Mouse (Mus musculus): ENCODE measurements around the gene Gm11111. TPM values are rescaled to one million over a fixed set of nuclear protein-coding genes. Genes with fewer than 3 reads are reported as not detected.

Gm11111 gene
- polyA plus RNA-seq (2015; fragmentation: Nextera tagmentation; extraction: Ambion mirVana), result not detected in 2 replicates

DNA sequence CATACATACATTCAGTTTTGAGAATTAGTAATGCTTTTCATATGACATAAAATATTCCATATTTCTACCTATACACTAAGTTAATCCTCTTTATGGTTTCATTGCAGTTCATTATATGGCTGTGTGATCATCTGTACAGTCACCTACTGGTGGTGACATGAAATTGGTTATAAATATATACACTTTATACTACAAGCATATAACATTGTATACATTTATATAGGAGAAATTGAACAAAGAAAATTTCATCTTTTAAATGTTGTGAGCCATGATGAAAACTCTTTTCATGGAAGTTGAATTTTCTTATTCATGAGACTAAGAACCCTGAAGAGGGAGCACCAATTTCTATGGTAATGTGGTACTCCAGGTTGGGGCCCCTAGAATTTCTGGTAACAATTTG, at the start of gene Gm11111:
Gene Gm11111, plus strand, starts transcription at position 301 of the 400 bp plus-strand sequence.
- Histone ChIP-seq H3K27ac (no peak within 1 kb of the TSS), H3K4me2 (no peak within 1 kb of the TSS), H3K36me3 (no peaks in the 10 kb centered on the region), H3K27me3 (no peaks in the 10 kb centered on the region), H3K4me3 (no peak within 1 kb of the TSS), H3K4me1 (peaks cover 10% of the 10 kb centered on the region; the same call in 1 of the 2 replicates), H3K9me3 (no peaks in the 10 kb centered on the region), H3K9ac (no peak within 1 kb of the TSS)
- ATAC-seq (ENCODE audit: insufficient number of reproducible peaks, low FRiP score, low TSS enrichment, low read depth), result no peak

DNA sequence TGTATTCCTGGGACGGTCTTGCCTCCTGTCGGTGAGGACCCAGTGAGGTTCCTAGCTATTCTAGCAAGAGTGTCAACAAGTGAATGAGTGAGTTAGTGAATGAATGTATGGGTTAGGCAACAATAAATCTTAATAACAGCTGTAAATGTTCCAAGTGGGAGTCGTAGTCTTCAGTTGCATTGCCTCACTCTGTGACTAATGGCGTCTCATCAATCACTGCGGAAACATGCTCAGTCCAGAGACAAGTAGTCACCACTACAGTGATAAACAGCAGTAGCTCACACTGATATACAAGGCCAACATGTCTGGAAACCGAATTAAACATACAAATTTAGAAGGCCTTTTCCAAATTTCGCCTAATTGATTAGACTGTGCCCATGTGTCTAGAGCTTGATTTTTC, 36.3 kb upstream of the Gm11111 start:
- H3K4me2 ChIP-seq, result no peak overlapping the region
- 68% methylated on average over 7 of the region's 7 CpGs for WGBS
- no peaks in the 10 kb centered on the region for H3K4me1 ChIP-seq
- no peak overlapping the region for H3K4me3 ChIP-seq
- no peak for ATAC-seq (ENCODE audit: insufficient number of reproducible peaks, low FRiP score, low TSS enrichment, low read depth)
- H3K9ac ChIP-seq, result no peak overlapping the region
- no peaks in the 10 kb centered on the region for H3K36me3 ChIP-seq
- H3K27ac ChIP-seq, result no peak overlapping the region
- H3K9me3 ChIP-seq, result no peaks in the 10 kb centered on the region
- no peaks in the 10 kb centered on the region for H3K27me3 ChIP-seq

DNA sequence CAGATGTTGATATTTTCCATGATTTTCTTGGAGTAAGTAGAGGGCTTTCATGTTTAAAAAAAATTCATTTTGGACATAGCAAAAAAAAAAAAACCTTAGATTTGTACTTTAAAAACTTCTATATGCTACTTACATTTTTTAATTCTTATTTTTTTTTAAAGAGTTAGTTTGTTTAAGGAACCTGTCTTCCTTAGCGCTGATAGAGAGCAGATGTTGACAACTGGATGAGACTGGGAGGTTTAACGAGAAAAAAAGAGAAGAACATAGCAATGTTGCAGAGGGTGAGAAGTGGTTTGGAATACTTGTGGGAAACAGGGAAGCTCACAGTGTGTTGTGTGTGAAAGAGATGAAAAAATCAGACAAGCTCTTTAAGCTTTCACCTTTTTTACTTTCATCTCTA, 32.4 kb upstream of the Gm11111 start:
- Histone ChIP-seq H3K9ac (no peak overlapping the region), H3K4me3 (no peak overlapping the region), H3K27me3 (no peaks in the 10 kb centered on the region), H3K4me2 (no peak overlapping the region), H3K36me3 (no peaks in the 10 kb centered on the region), H3K9me3 (no peaks in the 10 kb centered on the region), H3K4me1 (no peaks in the 10 kb centered on the region), H3K27ac (no peak overlapping the region)
- no peak for ATAC-seq (ENCODE audit: insufficient number of reproducible peaks, low FRiP score, low TSS enrichment, low read depth)
- 60% methylated on average over 2 of the region's 2 CpGs for WGBS

DNA sequence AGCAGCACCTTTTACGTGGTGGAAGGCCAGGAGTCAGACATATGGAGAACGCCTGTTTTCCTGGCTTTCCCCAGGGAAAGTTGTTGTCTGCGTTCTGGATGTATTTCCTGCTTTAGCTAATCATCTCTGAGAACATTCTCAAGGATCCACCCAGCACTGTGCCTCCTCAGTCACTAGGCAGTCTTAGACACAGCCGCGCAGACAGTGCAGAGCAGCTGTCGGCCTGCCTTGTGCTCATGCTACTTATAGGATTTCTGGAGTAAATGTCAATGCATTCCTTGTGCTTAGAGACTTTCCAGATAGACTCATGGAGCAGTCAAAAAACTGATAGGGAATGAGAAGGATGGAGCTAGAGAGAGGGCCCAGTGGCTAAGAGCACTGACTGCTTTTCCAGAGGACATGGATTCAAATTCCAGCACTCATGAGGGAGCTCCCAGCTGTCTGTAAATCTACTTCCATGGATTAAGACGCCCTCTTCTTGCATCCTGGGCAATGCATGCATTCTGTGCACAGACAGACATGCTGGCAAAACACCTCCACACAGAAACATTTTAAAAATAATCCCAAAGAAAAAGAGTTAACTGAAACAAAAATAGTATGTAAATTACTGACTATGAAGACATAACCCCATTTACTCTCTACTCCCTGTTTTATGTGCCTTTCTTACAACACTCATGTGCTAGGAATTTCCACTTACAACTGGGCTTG, 30.1 kb upstream of the Gm11111 start:
- Histone ChIP-seq H3K36me3 (no peaks in the 10 kb centered on the region), H3K9ac (no peak overlapping the region), H3K27me3 (no peaks in the 10 kb centered on the region), H3K4me1 (no peaks in the 10 kb centered on the region), H3K27ac (no peak overlapping the region), H3K4me2 (no peak overlapping the region), H3K4me3 (no peak overlapping the region), H3K9me3 (no peaks in the 10 kb centered on the region)
- no peak for ATAC-seq (ENCODE audit: insufficient number of reproducible peaks, low FRiP score, low TSS enrichment, low read depth)
- WGBS, result 83% methylated on average over 7 of the region's 7 CpGs

DNA sequence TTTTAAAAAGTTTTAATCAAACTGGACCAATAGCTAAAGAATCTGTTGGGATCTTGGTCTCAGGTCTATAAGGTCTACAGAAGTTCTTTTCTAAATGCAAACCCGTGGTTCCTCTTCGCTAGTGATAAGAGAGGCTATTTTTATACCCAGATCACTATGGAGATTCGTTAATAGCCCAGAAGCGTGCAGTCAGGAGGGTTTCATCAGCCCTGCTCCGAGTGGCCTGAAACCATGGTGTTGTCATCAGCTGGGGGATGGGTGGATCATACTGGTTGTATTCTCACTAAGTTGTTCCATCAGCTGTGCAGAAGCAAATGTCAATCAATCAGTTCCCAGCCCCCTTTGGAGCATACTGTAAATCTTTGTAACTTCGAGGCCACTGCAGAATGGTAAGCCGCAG, 29.4 kb upstream of the Gm11111 start:
- Histone ChIP-seq H3K4me1 (no peaks in the 10 kb centered on the region), H3K9ac (no peak overlapping the region), H3K4me3 (no peak overlapping the region), H3K9me3 (no peaks in the 10 kb centered on the region), H3K36me3 (no peaks in the 10 kb centered on the region), H3K4me2 (no peak overlapping the region), H3K27me3 (no peaks in the 10 kb centered on the region), H3K27ac (no peak overlapping the region)
- WGBS, result 85% methylated on average over 7 of the region's 7 CpGs
- ATAC-seq (ENCODE audit: insufficient number of reproducible peaks, low FRiP score, low TSS enrichment, low read depth), result no peak

DNA sequence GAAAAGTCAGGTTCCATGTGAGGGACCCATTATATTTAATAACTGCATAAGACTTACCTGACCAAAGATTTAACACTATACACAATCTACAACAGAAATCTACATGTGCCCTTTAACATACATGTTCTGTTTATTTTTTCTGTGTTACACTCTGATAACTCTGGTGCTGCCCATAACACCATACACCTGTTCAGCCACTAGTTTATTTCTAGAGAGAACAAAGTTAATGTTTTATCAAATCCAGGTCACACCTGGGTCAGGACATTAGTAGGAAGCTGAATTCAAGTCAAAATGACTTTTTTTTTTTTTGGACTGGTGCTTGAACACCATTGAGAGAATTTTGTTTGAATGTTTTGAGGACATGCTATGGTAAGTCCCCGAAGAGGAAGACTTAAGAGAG, 28.7 kb upstream of the Gm11111 start:
- no peak for ATAC-seq (ENCODE audit: insufficient number of reproducible peaks, low FRiP score, low TSS enrichment, low read depth)
- no peak overlapping the region for H3K27ac ChIP-seq
- 84% methylated on average over 1 of the region's 1 CpGs for WGBS

DNA sequence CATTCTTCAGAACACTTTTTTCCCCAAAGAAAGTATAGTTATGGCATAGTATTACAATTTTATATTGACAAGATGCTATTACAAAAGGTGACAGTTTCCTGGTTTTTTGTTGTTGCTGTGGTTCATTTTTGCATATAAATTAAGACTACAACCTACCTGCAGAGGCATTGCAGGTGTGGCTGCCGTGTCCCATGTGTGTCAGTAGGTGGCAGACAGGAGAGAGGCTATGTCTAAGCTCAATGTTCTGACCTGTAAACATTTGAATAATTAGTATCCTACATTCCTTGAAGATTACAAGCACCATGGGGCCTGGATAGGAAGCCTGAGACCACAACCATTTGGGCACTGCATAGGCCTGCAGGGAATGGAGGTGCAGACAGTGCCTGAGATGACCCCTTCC, 11.2 kb upstream of the Gm11111 start:
- Histone ChIP-seq H3K27me3 (no peaks in the 10 kb centered on the region), H3K27ac (no peak overlapping the region), H3K36me3 (no peaks in the 10 kb centered on the region), H3K4me3 (no peak overlapping the region), H3K9ac (no peak overlapping the region), H3K4me2 (no peak overlapping the region), H3K9me3 (no peaks in the 10 kb centered on the region), H3K4me1 (no peaks in the 10 kb centered on the region)
- 94% methylated on average over 1 of the region's 1 CpGs for WGBS
- no peak for ATAC-seq (ENCODE audit: insufficient number of reproducible peaks, low FRiP score, low TSS enrichment, low read depth)

More for the DNA sequence above, 28.7 kb upstream of the Gm11111 start:
- H3K4me2 ChIP-seq, result no peak overlapping the region
- H3K4me3 ChIP-seq, result no peak overlapping the region
- H3K36me3 ChIP-seq, result no peaks in the 10 kb centered on the region
- no peaks in the 10 kb centered on the region for H3K9me3 ChIP-seq
- H3K9ac ChIP-seq, result no peak overlapping the region
- no peaks in the 10 kb centered on the region for H3K4me1 ChIP-seq
- H3K27me3 ChIP-seq, result no peaks in the 10 kb centered on the region

DNA sequence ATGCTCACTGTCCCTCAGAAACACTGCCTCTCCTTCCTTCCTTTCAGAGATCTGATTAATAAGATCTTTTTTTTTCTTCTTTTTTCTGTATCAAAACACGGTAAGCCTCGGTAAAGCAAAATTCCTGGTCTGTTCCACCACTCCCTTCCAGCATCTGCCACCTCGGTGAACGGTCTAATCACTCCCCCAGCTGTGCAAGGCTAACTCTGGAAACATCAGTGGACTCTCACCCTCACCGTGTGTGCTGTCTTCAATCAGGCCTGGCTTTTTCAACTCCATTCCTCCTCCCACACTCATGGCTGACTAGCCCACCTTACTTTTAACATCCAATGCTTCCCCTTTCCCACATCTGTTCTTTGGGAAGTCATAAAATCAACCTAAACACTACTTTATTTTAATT, 2.2 kb upstream of the Gm11111 start:
- Histone ChIP-seq H3K4me2 (no peak overlapping the region), H3K9me3 (no peaks in the 10 kb centered on the region), H3K27ac (no peak overlapping the region), H3K36me3 (no peaks in the 10 kb centered on the region), H3K27me3 (no peaks in the 10 kb centered on the region), H3K9ac (no peak overlapping the region), H3K4me3 (no peak overlapping the region), H3K4me1 (peaks cover 10% of the 10 kb centered on the region; the same call in 1 of the 2 replicates)
- no peak for ATAC-seq (ENCODE audit: insufficient number of reproducible peaks, low FRiP score, low TSS enrichment, low read depth)
- WGBS, result 21% methylated on average over 5 of the region's 5 CpGs

DNA sequence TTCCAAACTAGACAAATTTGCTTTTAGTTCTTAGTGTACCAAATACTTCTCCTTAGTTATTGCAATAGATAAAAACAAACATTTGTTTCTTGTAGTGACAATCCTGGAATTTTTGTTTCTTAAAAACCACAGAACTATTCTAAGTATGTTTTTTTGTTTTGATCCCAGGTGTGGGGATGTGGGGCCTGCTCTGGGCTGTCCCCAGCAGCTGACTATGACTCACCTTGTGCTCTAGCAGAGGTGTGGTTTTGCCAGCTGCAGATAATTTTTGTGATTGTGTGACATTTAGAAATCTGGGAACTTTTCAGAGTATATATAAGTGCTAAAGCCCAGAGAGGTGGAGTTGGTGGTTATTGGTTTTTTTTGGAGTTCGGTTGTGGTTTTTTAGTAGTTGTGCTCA, 1.6 kb upstream of the Gm11111 start:
- peaks cover 10% of the 10 kb centered on the region; the same call in 1 of the 2 replicates for H3K4me1 ChIP-seq
- no peaks in the 10 kb centered on the region for H3K9me3 ChIP-seq
- H3K27ac ChIP-seq, result no peak overlapping the region
- H3K4me2 ChIP-seq, result no peak overlapping the region
- no peaks in the 10 kb centered on the region for H3K27me3 ChIP-seq
- WGBS, result 66% methylated on average over 1 of the region's 1 CpGs
- H3K36me3 ChIP-seq, result no peaks in the 10 kb centered on the region
- no peak overlapping the region for H3K4me3 ChIP-seq
- ATAC-seq (ENCODE audit: insufficient number of reproducible peaks, low FRiP score, low TSS enrichment, low read depth), result no peak
- H3K9ac ChIP-seq, result no peak overlapping the region

DNA sequence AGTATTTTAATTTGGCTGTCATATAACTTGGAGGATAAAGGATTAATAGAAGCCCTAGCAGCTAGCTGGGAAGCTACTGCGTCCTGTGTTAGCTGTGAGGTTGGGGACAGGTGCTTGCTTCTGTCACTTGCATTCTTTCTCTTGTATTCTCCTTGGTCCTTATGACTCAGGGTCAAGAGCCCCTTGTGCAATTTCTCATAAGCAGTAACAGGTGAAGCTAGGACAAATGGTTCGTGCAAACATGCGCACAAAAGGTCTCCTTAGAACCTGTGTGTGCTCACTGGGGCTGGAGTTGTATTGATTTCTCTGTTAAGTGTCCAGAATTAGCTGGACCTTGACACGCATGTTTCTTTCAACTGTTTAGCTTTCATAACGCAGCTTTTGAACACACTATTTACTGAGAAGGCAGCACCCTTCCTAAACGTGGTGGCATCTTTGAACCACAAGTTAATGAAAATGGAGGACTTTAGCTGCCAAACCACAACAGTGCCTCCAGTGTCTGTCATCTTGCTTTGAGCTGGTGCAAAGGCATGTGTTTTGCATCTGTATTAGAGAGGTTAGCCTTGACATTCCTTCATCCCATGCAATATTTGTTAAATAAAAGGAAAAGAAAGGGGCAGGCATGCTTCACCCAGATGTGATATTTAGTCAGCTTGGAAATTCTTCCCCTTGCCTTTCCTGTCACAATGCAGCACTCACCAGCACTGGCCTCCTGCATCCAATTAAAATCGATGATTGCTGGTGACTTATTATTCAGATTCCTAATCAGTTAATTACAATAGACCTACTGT, 511 bp downstream of the Gm11111 start:
- Histone ChIP-seq H3K27me3 (no peaks in the 10 kb centered on the region), H3K27ac (no peak overlapping the region), H3K4me3 (no peak overlapping the region), H3K4me1 (peaks cover 10% of the 10 kb centered on the region; the same call in 1 of the 2 replicates), H3K9ac (no peak overlapping the region), H3K4me2 (no peak overlapping the region), H3K36me3 (no peaks in the 10 kb centered on the region), H3K9me3 (no peaks in the 10 kb centered on the region)
- no peak for ATAC-seq (ENCODE audit: insufficient number of reproducible peaks, low FRiP score, low TSS enrichment, low read depth)
- WGBS, result 58% methylated on average over 7 of the region's 7 CpGs

DNA sequence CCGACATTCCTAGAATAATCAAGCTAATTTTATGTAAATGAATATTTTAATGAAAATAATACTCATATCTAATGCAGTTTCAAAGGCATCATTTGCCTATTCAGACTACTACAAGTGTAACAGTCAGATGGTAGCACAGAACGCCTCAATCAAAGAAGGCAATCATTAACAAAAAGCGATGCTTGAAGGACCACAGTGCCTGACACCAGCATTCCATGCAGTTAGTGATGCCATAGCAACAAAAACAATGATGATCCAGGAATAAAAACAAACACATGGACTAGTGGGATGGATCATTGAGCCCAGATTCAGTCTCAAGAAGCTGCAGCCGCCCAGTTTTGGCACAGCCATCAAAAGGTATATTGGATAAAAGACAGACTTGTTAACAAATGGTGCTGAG, 8.8 kb downstream of the Gm11111 start:
- WGBS, result 86% methylated on average over 4 of the region's 4 CpGs

DNA sequence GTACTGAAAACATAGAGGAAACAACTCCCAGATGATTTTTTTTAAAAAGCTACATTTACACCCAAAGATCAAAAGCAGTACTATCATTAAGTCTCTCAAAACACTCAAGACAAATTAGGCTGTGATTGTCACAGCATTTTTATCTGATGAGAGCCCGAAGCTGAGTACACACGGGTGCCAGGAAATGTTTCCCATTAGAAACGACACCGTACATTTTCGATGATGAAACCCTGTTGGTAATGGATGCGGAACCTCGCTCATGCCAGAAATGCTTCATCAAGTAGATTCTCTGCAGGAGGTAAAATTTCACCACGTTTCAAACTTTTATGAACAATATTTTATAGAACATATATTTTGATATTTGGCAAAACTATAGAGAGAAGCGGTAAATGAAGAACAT, 10.3 kb downstream of the Gm11111 start:
- 52% methylated on average over 9 of the region's 9 CpGs for WGBS
- H3K4me2 ChIP-seq, result no peak overlapping the region
- no peak overlapping the region for H3K27ac ChIP-seq

More for the DNA sequence above, 8.8 kb downstream of the Gm11111 start:
- no peaks in the 10 kb centered on the region for H3K4me1 ChIP-seq
- H3K4me2 ChIP-seq, result no peak overlapping the region
- ATAC-seq (ENCODE audit: insufficient number of reproducible peaks, low FRiP score, low TSS enrichment, low read depth), result no peak
- no peaks in the 10 kb centered on the region for H3K27me3 ChIP-seq
- H3K4me3 ChIP-seq, result no peak overlapping the region
- H3K9me3 ChIP-seq, result no peaks in the 10 kb centered on the region
- H3K27ac ChIP-seq, result no peak overlapping the region
- H3K36me3 ChIP-seq, result no peaks in the 10 kb centered on the region
- H3K9ac ChIP-seq, result no peak overlapping the region

More for the DNA sequence above, 10.3 kb downstream of the Gm11111 start:
- Histone ChIP-seq H3K36me3 (no peaks in the 10 kb centered on the region), H3K9me3 (no peaks in the 10 kb centered on the region), H3K4me1 (no peaks in the 10 kb centered on the region), H3K4me3 (no peak overlapping the region), H3K9ac (no peak overlapping the region), H3K27me3 (no peaks in the 10 kb centered on the region)
- no peak for ATAC-seq (ENCODE audit: insufficient number of reproducible peaks, low FRiP score, low TSS enrichment, low read depth)

All from limb, embryonic 15.5 days (tissue).